Mouse (Mus musculus): Measurements from ENCODE around the gene Nmnat3. TPM values are rescaled to one million over a fixed set of nuclear protein-coding genes. Genes with fewer than 3 reads are reported as not detected.
A peak's percentile ranks its signal among the peaks of the same experiment; 100 is the strongest.

The Nmnat3 gene
- polyA plus RNA-seq, 1 experiment from 2014 or later, result 2.3 TPM

GRCm38 (mm10) chr9:98345840-98346239 is 58.6 kb downstream of the Nmnat3 start:
- ATAC-seq (ENCODE audit: low FRiP score), result no peak
- H3K4me1 ChIP-seq, result peaks cover 17% of the 10 kb centered on the region
- no peaks in the 10 kb centered on the region for H3K9me3 ChIP-seq (replicated peaks)
- no peak overlapping the region for H3K27ac ChIP-seq
- no peak overlapping the region for H3K4me3 ChIP-seq
- H3K4me2 ChIP-seq (replicated peaks), result no peak overlapping the region
- H3K9ac ChIP-seq, result no peak overlapping the region
- 95% methylated on average over 1 of the region's 1 CpGs for WGBS
- no peaks in the 10 kb centered on the region for H3K27me3 ChIP-seq
- H3K36me3 ChIP-seq, result no peaks in the 10 kb centered on the region

DNA sequence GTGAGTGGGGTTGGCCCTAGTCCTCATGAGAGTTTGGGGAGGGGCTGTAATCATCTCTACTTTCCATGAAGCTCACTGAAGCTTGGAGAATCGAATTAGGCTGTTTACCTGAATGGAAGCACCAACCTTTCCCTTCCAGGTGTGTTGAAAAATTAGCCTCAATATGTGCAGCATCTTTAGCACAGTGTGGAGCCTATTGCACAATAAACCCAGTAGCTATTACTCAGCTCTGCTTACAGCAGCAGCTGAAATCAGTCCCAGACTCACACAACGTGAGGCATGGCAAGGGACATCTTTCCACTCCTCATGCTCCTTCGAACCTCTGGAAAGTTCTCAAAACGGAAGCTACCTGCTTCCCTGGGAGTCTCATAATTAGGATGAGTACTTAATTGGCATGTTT is 59.0 kb downstream of the Nmnat3 start:
- 85% methylated on average over 4 of the region's 4 CpGs for WGBS
- Histone ChIP-seq H3K9me3 (replicated peaks) (no peaks in the 10 kb centered on the region), H3K4me1 (peaks cover 19% of the 10 kb centered on the region), H3K27ac (no peak overlapping the region), H3K4me2 (replicated peaks) (no peak overlapping the region), H3K27me3 (no peaks in the 10 kb centered on the region), H3K4me3 (no peak overlapping the region), H3K9ac (no peak overlapping the region), H3K36me3 (no peaks in the 10 kb centered on the region)
- no peak for ATAC-seq (ENCODE audit: low FRiP score)

DNA sequence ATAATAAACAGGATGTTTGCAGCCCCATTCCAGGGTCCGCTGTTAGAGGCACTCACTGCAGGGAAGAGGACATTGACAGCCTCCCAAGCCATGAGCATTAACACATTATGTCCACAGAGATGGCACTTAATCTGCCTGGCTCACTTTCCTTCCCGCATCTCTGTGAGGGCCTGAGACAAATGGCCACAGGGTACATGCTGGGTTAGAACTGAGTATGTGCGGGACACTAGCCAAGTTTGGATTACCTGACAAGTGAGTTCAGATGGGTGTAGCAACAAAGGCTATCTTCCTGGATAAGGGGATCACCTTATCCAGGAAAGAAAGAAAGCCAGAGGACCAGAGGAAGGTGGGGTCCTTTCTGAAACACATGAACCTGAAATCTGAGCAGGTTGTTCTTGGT is 59.8 kb downstream of the Nmnat3 start:
- H3K9ac ChIP-seq, result no peak overlapping the region
- no peak for ATAC-seq (ENCODE audit: low FRiP score)
- H3K4me2 ChIP-seq (replicated peaks), result no peak overlapping the region
- no peak overlapping the region for H3K4me3 ChIP-seq
- no peak overlapping the region for H3K27ac ChIP-seq
- H3K36me3 ChIP-seq, result no peaks in the 10 kb centered on the region
- H3K27me3 ChIP-seq, result no peaks in the 10 kb centered on the region
- peaks cover 19% of the 10 kb centered on the region for H3K4me1 ChIP-seq
- no peaks in the 10 kb centered on the region for H3K9me3 ChIP-seq (replicated peaks)
- WGBS, result 94% methylated on average over 3 of the region's 3 CpGs

DNA sequence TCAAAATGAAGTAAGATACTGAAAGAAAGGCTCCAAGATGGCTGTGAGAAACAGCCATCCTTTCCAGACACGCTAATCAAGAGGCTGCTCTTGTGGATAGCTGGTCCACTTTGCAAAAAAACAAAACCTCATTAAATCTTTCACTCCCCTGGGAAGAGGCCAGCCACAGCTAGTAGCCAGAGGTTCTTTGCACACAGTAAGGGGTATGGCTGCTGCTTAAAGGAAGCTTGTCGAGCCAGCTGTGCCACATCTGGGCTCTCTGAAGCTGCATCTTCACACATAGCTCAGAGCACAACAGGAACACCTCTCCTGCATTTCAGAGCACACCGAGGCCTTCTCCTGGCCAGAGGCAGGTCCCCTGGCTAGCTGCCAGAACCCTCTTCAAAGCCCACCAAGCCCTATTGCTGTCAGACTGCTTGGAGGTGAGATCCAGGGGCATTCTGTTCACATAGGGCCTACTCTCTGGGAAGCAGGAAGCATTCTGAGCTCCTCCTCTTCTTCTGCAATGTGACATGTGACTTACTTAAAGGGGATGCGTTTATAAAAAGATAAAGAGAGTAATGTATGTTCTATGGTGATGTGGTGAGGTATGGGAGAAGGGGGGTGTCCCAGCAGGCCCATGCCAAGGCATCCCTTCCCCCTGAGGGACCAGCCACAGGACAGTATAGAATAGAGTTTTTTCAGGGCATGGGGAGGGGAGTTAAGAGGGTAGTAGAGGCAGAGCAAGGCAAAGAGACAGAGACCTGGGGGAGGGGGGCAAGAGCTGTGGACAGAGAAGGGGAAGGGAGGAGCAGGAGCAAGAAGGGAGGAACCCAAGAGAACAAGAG is 63.3 kb downstream of the Nmnat3 start:
- Histone ChIP-seq H3K9me3 (replicated peaks) (no peaks in the 10 kb centered on the region), H3K9ac (no peak overlapping the region), H3K27ac (peak overlapping the region; percentile 55), H3K27me3 (no peaks in the 10 kb centered on the region), H3K4me2 (replicated peaks) (no peak overlapping the region), H3K4me1 (peaks cover 19% of the 10 kb centered on the region), H3K36me3 (no peaks in the 10 kb centered on the region), H3K4me3 (no peak overlapping the region)
- 5% methylated on average over 4 of the region's 4 CpGs for WGBS
- peak; percentile 60; the same call in 1 of the 2 replicates for ATAC-seq (ENCODE audit: low FRiP score)

GRCm38 (mm10) chr9:98352332-98352731 is 65.1 kb downstream of the Nmnat3 start:
- no peak for ATAC-seq (ENCODE audit: low FRiP score)
- Histone ChIP-seq H3K27ac (no peak overlapping the region), H3K4me3 (no peak overlapping the region), H3K4me2 (replicated peaks) (no peak overlapping the region), H3K36me3 (no peaks in the 10 kb centered on the region), H3K4me1 (peaks cover 19% of the 10 kb centered on the region), H3K9ac (no peak overlapping the region), H3K27me3 (no peaks in the 10 kb centered on the region), H3K9me3 (replicated peaks) (no peaks in the 10 kb centered on the region)
- 84% methylated on average over 6 of the region's 6 CpGs for WGBS

DNA sequence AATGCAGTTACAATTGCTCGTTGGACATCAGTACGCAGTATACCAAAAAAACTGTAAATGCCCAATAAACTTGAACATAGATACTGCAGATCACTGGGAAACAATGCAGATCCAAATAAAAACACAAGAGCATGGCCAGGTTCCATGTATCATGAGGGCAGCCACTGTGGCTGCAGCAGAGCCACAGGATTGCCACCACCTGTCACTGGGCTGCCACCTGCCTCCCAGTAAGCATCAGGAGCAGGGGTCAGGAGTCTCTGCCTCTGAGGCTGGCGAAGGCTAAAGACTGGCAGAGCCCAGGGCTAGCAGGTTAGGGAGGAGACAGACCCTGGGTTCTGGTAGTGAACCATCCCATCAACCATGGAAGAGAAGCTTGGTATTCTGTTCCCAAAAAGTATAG is 67.7 kb downstream of the Nmnat3 start:
- WGBS, result 98% methylated on average over 3 of the region's 3 CpGs
- peaks cover 11% of the 10 kb centered on the region for H3K4me1 ChIP-seq
- H3K27me3 ChIP-seq, result no peaks in the 10 kb centered on the region
- H3K9ac ChIP-seq, result no peak overlapping the region
- no peaks in the 10 kb centered on the region for H3K36me3 ChIP-seq
- no peak for ATAC-seq (ENCODE audit: low FRiP score)
- H3K4me2 ChIP-seq (replicated peaks), result no peak overlapping the region
- H3K9me3 ChIP-seq (replicated peaks), result no peaks in the 10 kb centered on the region
- H3K27ac ChIP-seq, result no peak overlapping the region
- no peak overlapping the region for H3K4me3 ChIP-seq

DNA sequence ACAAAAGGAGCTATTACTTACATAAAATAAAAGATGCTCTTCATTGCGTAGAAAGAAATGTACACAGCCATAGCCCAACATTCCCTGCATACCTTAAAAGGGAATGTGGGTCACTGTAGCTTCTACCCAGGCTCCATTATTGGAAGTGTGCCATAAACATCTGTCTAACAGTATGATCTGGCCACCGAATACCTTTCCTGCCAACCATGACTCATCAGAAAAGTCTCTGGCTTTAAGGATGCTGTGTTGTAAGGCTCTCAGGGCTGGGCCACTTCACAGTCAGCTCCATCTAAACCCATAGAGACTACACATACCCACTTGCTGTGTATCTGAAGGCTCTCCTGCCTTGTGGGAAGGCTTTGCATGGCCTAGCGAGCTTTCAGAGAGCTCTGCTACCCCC is 73.8 kb downstream of the Nmnat3 start:
- 69% methylated on average over 3 of the region's 3 CpGs for WGBS
- H3K4me2 ChIP-seq (replicated peaks), result no peak overlapping the region
- H3K4me3 ChIP-seq, result no peak overlapping the region
- H3K27me3 ChIP-seq, result no peaks in the 10 kb centered on the region
- H3K9me3 ChIP-seq (replicated peaks), result no peaks in the 10 kb centered on the region
- H3K36me3 ChIP-seq, result no peaks in the 10 kb centered on the region
- no peak for ATAC-seq (ENCODE audit: low FRiP score)
- no peak overlapping the region for H3K27ac ChIP-seq
- no peaks in the 10 kb centered on the region for H3K4me1 ChIP-seq
- H3K9ac ChIP-seq, result no peak overlapping the region

DNA sequence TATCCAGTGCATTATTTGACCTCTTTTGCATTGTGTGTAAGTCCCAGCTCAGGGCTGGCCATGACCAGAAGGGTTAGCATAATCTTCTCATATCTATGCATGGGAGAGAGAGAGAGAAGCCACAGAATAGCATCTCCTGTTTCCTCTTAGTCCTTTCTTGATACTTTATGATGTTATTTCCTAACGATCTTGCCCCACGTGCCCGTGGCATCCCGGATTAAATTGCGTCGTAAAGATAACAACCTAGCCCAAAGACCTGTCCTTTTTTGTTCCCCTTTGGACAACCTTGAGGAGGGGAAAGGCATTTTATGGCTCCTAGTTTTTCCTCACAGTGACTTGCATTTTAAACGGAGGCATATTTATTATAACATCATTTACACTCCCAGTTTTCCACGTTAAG is 78.8 kb downstream of the Nmnat3 start:
- no peak overlapping the region for H3K9ac ChIP-seq
- H3K4me1 ChIP-seq, result 0 out of 2 replicates have a peak, but pooled peaks cover 3% of the 10 kb centered on the region
- H3K36me3 ChIP-seq, result no peaks in the 10 kb centered on the region
- H3K9me3 ChIP-seq (replicated peaks), result no peaks in the 10 kb centered on the region
- ATAC-seq (ENCODE audit: low FRiP score), result no peak
- no peaks in the 10 kb centered on the region for H3K27me3 ChIP-seq
- H3K4me2 ChIP-seq (replicated peaks), result no peak overlapping the region
- no peak overlapping the region for H3K27ac ChIP-seq
- 93% methylated on average over 8 of the region's 8 CpGs for WGBS
- H3K4me3 ChIP-seq, result no peak overlapping the region

GRCm38 (mm10) chr9:98367333-98367962 is 80.2 kb downstream of the Nmnat3 start:
- WGBS, result 88% methylated on average over 13 of the region's 13 CpGs
- ATAC-seq (ENCODE audit: low FRiP score), result no peak

GRCm38 (mm10) chr9:98369707-98370106 is 82.5 kb downstream of the Nmnat3 start:
- Histone ChIP-seq H3K27ac (no peak overlapping the region), H3K4me3 (no peak overlapping the region), H3K9ac (no peak overlapping the region), H3K27me3 (no peaks in the 10 kb centered on the region), H3K36me3 (no peaks in the 10 kb centered on the region), H3K4me2 (replicated peaks) (no peak overlapping the region), H3K4me1 (0 out of 2 replicates have a peak, but pooled peaks cover 3% of the 10 kb centered on the region), H3K9me3 (replicated peaks) (no peaks in the 10 kb centered on the region)
- ATAC-seq (ENCODE audit: low FRiP score), result no peak
- WGBS, result 60% methylated on average over 1 of the region's 8 CpGs

More at GRCm38 (mm10) chr9:98367333-98367962, 80.2 kb downstream of the Nmnat3 start:
- no peak overlapping the region for H3K4me2 ChIP-seq (replicated peaks)
- H3K27ac ChIP-seq, result no peak overlapping the region
- H3K36me3 ChIP-seq, result no peaks in the 10 kb centered on the region
- H3K9me3 ChIP-seq (replicated peaks), result no peaks in the 10 kb centered on the region
- no peak overlapping the region for H3K9ac ChIP-seq
- H3K27me3 ChIP-seq, result no peaks in the 10 kb centered on the region
- H3K4me3 ChIP-seq, result no peak overlapping the region
- 0 out of 2 replicates have a peak, but pooled peaks cover 3% of the 10 kb centered on the region for H3K4me1 ChIP-seq

DNA sequence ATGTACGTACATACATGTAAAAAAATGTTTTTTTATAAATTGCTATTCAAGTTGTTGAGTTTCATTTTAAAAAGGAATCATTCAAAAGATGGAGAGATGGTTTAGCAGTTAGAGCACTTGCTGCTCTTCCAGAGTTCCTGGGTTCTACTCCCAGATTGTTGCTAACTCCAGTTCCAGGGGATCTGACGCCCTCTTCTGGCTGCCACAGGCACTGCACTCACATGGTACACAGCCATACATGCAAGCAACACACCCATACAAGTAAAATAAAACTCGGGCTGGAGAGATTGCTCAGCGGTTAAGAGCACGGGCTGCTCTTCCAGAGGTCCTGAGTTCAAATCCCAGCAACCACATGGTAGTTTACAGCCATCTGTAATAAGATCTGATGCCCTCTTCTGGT is 86.1 kb downstream of the Nmnat3 start:
- no peak overlapping the region for H3K9ac ChIP-seq
- no peak for ATAC-seq (ENCODE audit: low FRiP score)
- WGBS, result 92% methylated on average over 5 of the region's 5 CpGs
- no peaks in the 10 kb centered on the region for H3K36me3 ChIP-seq
- no peak overlapping the region for H3K4me2 ChIP-seq (replicated peaks)
- H3K9me3 ChIP-seq (replicated peaks), result no peaks in the 10 kb centered on the region
- no peaks in the 10 kb centered on the region for H3K27me3 ChIP-seq
- no peak overlapping the region for H3K4me3 ChIP-seq
- no peak overlapping the region for H3K27ac ChIP-seq
- peaks cover 4% of the 10 kb centered on the region; the same call in 1 of the 2 replicates for H3K4me1 ChIP-seq

DNA sequence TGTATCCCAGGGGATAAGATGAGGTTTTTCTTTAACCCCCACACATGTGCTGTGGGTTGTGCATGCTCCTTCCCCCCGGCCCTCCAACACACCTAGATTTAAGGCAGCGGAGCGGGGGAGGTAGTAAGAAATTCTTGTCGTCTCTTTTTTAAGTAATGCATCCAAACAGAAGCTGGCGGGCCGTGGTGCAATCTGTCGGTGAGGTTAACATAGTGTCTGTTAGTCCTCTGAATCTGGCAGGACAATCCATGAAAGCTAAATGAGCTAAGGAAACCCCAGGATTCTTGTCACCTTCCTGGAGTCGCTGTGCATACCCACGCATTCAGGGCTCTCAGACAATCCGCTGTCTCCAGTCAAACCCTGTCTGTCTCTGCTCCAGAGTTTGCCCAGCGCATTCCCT is 87.7 kb downstream of the Nmnat3 start:
- WGBS, result 79% methylated on average over 11 of the region's 11 CpGs
- Histone ChIP-seq H3K36me3 (no peaks in the 10 kb centered on the region), H3K9me3 (replicated peaks) (no peaks in the 10 kb centered on the region), H3K4me3 (no peak overlapping the region), H3K9ac (no peak overlapping the region), H3K4me1 (peaks cover 4% of the 10 kb centered on the region; the same call in 1 of the 2 replicates), H3K27ac (no peak overlapping the region), H3K4me2 (replicated peaks) (no peak overlapping the region), H3K27me3 (no peaks in the 10 kb centered on the region)
- no peak for ATAC-seq (ENCODE audit: low FRiP score)

All from hindbrain, embryonic 12.5 days (tissue).